Mouse (Mus musculus) olfactory bulb, adult 2 months (tissue): ENCODE results near the gene Fam171a2. TPM values are rescaled to one million over a fixed set of nuclear protein-coding genes. Genes with fewer than 3 reads are reported as not detected.
"Not testable (repeated sequence)": the region's sequence is repeated elsewhere in the genome, so short reads cannot be mapped to it uniquely, and the experiment has no call there.

Experiments used
- H3K27ac ChIP-seq: fragments of 200-500 bp; 2 replicates; pipeline ENCODE4 v1.5.1; 2012; ENCODE audit warnings: low read depth, low read length; ENCODE audit not compliant: insufficient read depth
- H3K4me1 ChIP-seq: fragments of 200-500 bp; 2 replicates; pipeline ENCODE4 v1.6.1; 2012; ENCODE audit warnings: low read length; ENCODE audit not compliant: control insufficient read depth, insufficient read depth
- H3K4me3 ChIP-seq: fragments of 200-500 bp; 2 replicates; pipeline ENCODE4 v1.5.1; 2012; ENCODE audit warnings: mild to moderate bottlenecking, low read depth, low read length, moderate library complexity; ENCODE audit not compliant: insufficient read depth
- CTCF ChIP-seq: fragments of 200-500 bp; IDR thresholded peaks from 2 replicates; pipeline ENCODE4 v1.5.1; 2012; ENCODE audit warnings: low read depth, mild to moderate bottlenecking, low read length, moderate library complexity; ENCODE audit not compliant: insufficient read depth
- POLR2A ChIP-seq: fragments of 200-500 bp; IDR thresholded peaks from 2 replicates; pipeline ENCODE4 v1.6.1; 2012; ENCODE audit warnings: mild to moderate bottlenecking, low read depth, low read length, moderate library complexity; ENCODE audit not compliant: insufficient read depth
- WGBS: fragments of 180-500 bp; shearing (Covaris S2); methylation state at CpG from one replicate; pipeline ENCODE4 v1.1.7; 2018; 5-methylcytosine and 5-hydroxymethylcytosine counted together
- polyA plus RNA-seq: library from polyadenylated mRNA; stranded (reverse); fragments of >200 nt; gene quantifications from 2 replicates; pipeline ENCODE4 v1.2.4, GENCODE M21; 2012; ENCODE audit warnings: low replicate concordance; ENCODE audit not compliant: missing spikeins, insufficient read depth, insufficient read length

Fam171a2 gene
- polyA plus RNA-seq, 1 experiment, result not detected

DNA sequence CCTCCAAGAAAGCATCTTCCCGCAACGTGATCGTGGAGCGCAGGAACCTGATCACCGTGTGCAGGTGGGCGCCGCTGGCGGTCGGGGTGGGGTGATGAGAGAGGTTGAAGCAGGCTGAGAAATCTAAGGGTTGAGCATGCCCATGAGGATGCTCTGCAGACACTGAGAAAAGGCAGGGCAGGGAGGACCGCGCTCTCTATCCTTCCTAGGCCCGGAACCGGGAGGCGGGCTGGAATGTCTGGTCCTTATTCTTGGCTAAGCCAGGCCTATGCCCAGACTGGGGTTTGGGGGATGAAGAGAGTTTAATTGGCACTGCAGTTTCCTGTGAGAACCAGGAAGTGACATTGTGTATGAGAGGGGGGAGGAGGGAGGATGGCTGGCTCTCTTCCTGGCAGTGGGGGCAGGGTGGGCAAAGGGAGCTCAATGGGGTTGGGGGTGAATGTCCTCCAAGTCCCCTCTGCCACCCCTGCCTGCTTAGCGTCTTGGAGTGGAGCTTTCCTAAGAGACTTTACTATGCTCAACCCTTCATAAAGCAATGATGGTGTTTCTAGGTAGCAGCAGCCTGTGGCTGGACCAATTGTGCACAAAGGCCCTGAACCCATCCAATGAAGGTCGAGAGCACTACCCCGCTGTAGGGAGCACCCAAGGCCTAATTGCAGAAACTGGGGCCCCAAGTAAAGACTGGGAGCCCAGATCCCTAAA, 53.6 kb downstream of the Fam171a2 start:
- Histone ChIP-seq H3K4me1 (peaks cover 34% of the 10 kb centered on the region), H3K27ac (peak overlapping the region; percentile 95)
- 3% methylated on average over 17 of the region's 17 CpGs for WGBS

DNA sequence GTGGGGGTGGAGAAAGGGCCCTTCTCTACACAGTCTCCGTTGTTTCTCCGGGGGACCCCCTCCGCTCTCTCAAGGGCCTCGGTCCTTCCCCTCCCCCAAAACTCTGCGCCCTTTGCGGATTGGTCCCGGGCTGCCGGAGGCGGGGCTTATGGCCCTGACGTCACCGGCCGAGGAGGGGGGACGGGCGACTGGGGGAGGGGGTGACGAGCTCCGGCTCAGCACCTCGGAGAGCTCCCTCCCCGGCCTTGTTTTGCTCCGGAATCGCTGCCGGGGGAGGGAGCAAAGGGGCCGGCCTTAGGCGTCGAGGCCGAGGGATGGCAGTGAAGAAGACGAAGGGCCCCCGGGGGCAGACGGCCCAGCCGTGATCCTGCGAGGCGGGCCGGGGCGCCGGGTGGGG, 54.2 kb downstream of the Fam171a2 start, which contains the start of gene Rundc3a:
Gene Rundc3a, plus strand, starts transcription at position 166 of the 397 bp plus-strand sequence.
- peaks cover 33% of the 10 kb centered on the region for H3K4me1 ChIP-seq
- peak within 1 kb of the TSS; percentile 95 for H3K27ac ChIP-seq
- TF ChIP-seq POLR2A (peak; percentile 73), CTCF (no peak)
- peak within 1 kb of the TSS; percentile 88 for H3K4me3 ChIP-seq
- under 1% methylated on average over 34 of the region's 34 CpGs for WGBS

More for the DNA sequence above, 53.6 kb downstream of the Fam171a2 start:
- TF ChIP-seq CTCF, result no peak
- TF ChIP-seq POLR2A, result no peak; the same call in 1 of the 2 replicates
- H3K4me3 ChIP-seq, result peak overlapping the region; percentile 88

DNA sequence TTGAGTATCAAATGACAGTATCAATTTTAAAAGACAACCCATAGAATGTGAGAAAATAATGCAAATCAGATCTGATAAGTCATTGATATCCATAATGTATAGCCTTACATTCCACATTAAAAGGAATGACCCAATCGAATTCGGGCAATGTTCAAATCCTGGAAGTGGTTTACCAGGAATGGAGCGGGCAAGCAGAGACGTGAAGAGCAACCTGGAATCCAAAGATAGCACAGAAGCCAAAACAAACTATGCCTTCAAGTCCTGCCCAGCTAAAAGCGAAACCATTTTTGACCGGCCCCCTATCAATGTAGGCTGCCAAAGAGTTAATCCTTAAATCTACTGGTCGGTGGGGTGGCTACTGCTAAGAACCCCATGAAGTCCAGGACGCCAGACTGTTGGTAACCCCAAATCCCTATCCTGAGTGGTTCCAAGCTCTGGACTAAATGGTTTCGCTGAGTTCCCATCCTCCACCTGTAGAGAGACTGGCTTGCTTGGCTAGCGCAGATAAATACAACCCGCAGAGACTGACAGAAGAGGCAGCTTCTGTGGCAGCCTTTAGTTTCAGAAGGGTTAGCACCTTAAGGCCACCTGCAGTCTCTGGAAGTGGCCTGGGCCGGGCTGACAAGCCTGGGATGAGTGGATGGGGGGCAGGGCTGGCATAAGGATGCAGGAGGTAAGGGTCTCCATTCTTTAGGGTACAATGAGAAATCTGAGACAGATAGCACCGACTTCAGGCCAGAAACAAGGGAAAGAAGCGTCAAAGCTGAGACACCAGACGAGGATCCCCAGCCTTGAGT, 54.8 kb downstream of the Fam171a2 start:
- H3K27ac ChIP-seq, result peak overlapping the region; percentile 91
- TF ChIP-seq POLR2A (no peak), CTCF (no peak)
- peak overlapping the region; percentile 46 for H3K4me3 ChIP-seq
- peaks cover 27% of the 10 kb centered on the region for H3K4me1 ChIP-seq
- WGBS, result 19% methylated on average over 15 of the region's 15 CpGs

DNA sequence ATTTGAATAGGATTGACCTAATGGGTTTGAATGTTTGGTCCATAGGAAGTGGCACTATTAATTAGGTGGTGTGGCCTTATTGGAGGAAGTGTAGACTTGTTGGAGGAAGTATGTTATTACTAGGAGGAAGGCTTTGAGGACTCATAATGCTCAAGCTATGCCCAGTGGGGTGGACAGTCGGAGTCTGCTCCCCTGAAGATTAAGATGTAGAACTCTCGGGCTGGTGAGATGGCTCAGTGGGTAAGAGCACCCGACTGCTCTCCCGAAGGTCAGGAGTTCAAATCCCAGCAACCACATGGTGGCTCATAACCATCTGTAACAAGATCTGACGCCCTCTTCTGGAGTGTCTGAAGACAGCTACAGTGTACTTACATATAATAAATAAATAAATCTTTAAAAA, 58.0 kb downstream of the Fam171a2 start:
- H3K4me3 ChIP-seq, result not testable (repeated sequence)
- WGBS, result 87% methylated on average over 4 of the region's 5 CpGs

More for the DNA sequence above, 58.0 kb downstream of the Fam171a2 start:
- not testable (repeated sequence) for H3K27ac ChIP-seq, H3K4me1 ChIP-seq

Other genes starting within 250 kb of the Fam171a2 start
- 223 TPM in 1 of 2 replicates, not detected in the other for gene Hdac5, start 217.5 kb downstream of the Fam171a2 start, polyA plus RNA-seq
- gene BC030867, start 198.8 kb downstream of the Fam171a2 start, polyA plus RNA-seq, result not detected in 2 replicates
- not detected in 2 replicates for gene Asb16, start 178.9 kb downstream of the Fam171a2 start, polyA plus RNA-seq
- gene Tmub2, start 162.8 kb downstream of the Fam171a2 start, polyA plus RNA-seq, result 472 TPM in 1 of 2 replicates, not detected in the other
- gene Atxn7l3, start 151.1 kb downstream of the Fam171a2 start, polyA plus RNA-seq, result not detected in 2 replicates
- gene Ubtf, start 127.9 kb downstream of the Fam171a2 start, polyA plus RNA-seq, result 213 TPM in 1 of 2 replicates, not detected in the other
- gene Slc4a1, start 81.5 kb downstream of the Fam171a2 start, polyA plus RNA-seq, result not detected in 2 replicates
- not detected in 2 replicates for gene Rundc3a, start 54.3 kb downstream of the Fam171a2 start, polyA plus RNA-seq
- gene Slc25a39, start 39.7 kb downstream of the Fam171a2 start, polyA plus RNA-seq, result not detected in 2 replicates
- not detected in 2 replicates for gene Grn, start 17.4 kb downstream of the Fam171a2 start, polyA plus RNA-seq
- gene Itga2b, start 22.4 kb upstream of the Fam171a2 start, polyA plus RNA-seq, result not detected in 2 replicates
- gene Gpatch8, start 108.7 kb upstream of the Fam171a2 start, polyA plus RNA-seq, result 94.4 and 138 TPM in 2 replicates
- gene Gm11627, start 131.8 kb upstream of the Fam171a2 start, polyA plus RNA-seq, result not detected in 2 replicates
- gene Fzd2, start 156.7 kb upstream of the Fam171a2 start, polyA plus RNA-seq, result not detected in 2 replicates
- not detected in 2 replicates for gene Meioc, start 216.0 kb upstream of the Fam171a2 start, polyA plus RNA-seq